Mouse (Mus musculus) ES-E14 (cell line): ENCODE measurements at regions not wholly inside any gene's neighbourhood (a gene's known extent, or its start where the extent isn't known, plus 50 kb on each side); places are given as distances from the start of the nearest gene placed in this dataset.

Experiments
- DNase-seq: peaks from one replicate; pipeline ENCODE4 v3.0.0-alpha.2; 2013; ENCODE audit warnings: low read depth, low spot score
- H3K27ac ChIP-seq: 2 replicates; pipeline ENCODE4 v1.5.1; 2012; ENCODE audit warnings: low read depth, mild to moderate bottlenecking, low read length, moderate library complexity, mixed read lengths; ENCODE audit not compliant: poor library complexity, insufficient read depth, severe bottlenecking
- H3K36me3 ChIP-seq: 2 replicates; pipeline ENCODE4 v1.6.1; 2012; ENCODE audit warnings: mild to moderate bottlenecking, low read length, moderate library complexity, mixed read lengths; ENCODE audit not compliant: control insufficient read depth, poor library complexity, insufficient read depth, severe bottlenecking
- H3K4me1 ChIP-seq, 2 experiments: fragments of 150-350 bp in 1 of 2; sonication (generic) in 1 of 2; 2 replicates each; pipeline ENCODE4 v1.6.1; 2012; ENCODE audit warnings: low read length in 2 of 2, mild to moderate bottlenecking in 1 of 2, mixed read lengths in 1 of 2; ENCODE audit not compliant: control insufficient read depth in 2 of 2, insufficient read depth in 2 of 2, poor library complexity in 1 of 2
- H3K4me3 ChIP-seq, 2 experiments: fragments of 150-350 bp in 1 of 2; sonication (generic) in 1 of 2; 2 replicates each; pipeline ENCODE4 v1.5.1; 2012; ENCODE audit warnings: low read length in 2 of 2, low read depth in 1 of 2, mild to moderate bottlenecking in 1 of 2, mixed read lengths in 1 of 2; ENCODE audit not compliant: insufficient read depth in 1 of 2, poor library complexity in 1 of 2, severe bottlenecking in 1 of 2
- H3K9ac ChIP-seq: 2 replicates; pipeline ENCODE4 v1.6.1; 2012; ENCODE audit warnings: low read depth, mild to moderate bottlenecking, low read length, mixed read lengths; ENCODE audit not compliant: poor library complexity, insufficient read depth, severe bottlenecking
- H3K9me3 ChIP-seq: fragments of 150-350 bp; sonication (generic); 2 replicates; pipeline ENCODE4 v1.6.1; 2012; ENCODE audit warnings: low read depth, mild to moderate bottlenecking, low read length; ENCODE audit not compliant: control insufficient read depth, insufficient read depth
- CHD2 ChIP-seq: IDR thresholded peaks from 2 replicates; pipeline ENCODE4 v1.6.1; 2014; ENCODE audit warnings: mild to moderate bottlenecking, low read depth, low read length, inconsistent platforms
- HCFC1 ChIP-seq: IDR thresholded peaks from 2 replicates; pipeline ENCODE4 v1.6.1; 2012; ENCODE audit warnings: low read length, inconsistent platforms, borderline replicate concordance; ENCODE audit not compliant: insufficient read depth
- MAFK ChIP-seq: IDR thresholded peaks from 2 replicates; pipeline ENCODE4 v1.6.1; 2014; ENCODE audit warnings: mild to moderate bottlenecking, low read depth, low read length, inconsistent platforms; ENCODE audit not compliant: insufficient read depth
- ZC3H11A ChIP-seq: IDR thresholded peaks from 2 replicates; pipeline ENCODE4 v1.6.1; 2012; ENCODE audit warnings: low read depth, mild to moderate bottlenecking, inconsistent platforms, low read length, borderline replicate concordance
- ZNF384 ChIP-seq: IDR thresholded peaks from 2 replicates; pipeline ENCODE4 v1.6.1; 2012; ENCODE audit warnings: low read depth, low read length, inconsistent platforms
- in situ Hi-C, 2 experiments: fragments of 600-800 bp; cut with MboI; formaldehyde crosslinking; loops; one replicate each; pipeline ENCODE4 v1.15.1; 2025; ENCODE audit warnings: low sequenced_read_pairs in 2 of 2, inconsistent platforms in 1 of 2; ENCODE audit not compliant: unreplicated experiment in 2 of 2

DNA sequence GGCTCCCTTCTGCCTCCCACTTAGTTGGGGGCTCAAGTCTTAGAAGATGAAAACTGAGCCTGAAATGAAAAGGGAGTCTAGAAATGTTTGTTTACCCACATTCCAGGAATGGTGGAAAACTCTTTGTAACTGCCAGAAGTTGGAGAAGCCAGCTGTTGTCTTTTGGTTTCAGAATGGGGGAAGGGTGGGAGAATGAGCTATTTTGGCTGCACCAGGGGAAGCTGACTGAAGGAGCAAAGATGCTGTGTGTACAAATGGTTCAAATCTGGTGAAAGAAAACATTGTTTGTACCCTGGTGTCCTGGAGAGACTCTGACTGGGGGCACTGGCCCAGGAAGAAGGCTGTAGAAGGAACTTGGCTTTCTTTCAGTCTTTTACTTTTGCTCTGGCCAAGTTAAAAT lies 291.1 kb downstream of the Vps13c start:
- no peaks in the 10 kb centered on the region for H3K9me3 ChIP-seq
- no peak for DNase-seq
- in situ Hi-C loops, result no loop called here
- H3K36me3 ChIP-seq, result no peaks in the 10 kb centered on the region
- no peak overlapping the region for H3K27ac ChIP-seq
- TF ChIP-seq MAFK (no peak), CHD2 (no peak), ZC3H11A (no peak)
- no peak overlapping the region for H3K9ac ChIP-seq
- no peak overlapping the region for H3K4me3 ChIP-seq
- H3K4me1 ChIP-seq, result no peaks in the 10 kb centered on the region

DNA sequence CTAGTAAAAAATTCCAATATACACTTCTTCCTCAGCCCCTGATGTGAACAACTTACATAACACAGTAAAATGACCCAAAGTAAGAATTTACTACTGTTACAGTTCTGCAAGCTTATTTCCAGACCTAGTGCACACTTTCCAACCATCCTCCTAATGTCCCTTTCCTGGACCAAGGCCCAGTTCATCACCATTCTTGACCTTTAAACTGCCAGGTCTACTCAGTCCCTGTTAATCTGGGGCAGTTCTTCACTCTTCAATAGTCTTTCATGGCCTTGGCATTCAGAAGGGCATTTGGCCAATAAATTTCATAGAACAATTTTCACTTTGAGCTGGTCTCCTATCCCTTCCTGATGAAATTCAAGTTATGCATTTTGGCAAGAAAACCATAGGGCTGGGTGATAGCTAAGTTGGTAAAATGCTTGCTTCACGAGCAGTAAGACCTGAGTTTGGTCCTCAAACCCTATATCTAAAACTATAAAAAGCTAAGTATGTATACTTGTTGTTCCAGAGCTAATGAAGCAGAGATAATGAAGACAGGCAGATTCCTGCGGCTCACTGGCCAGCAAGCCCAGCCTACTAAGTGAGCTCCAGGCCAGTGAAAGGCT lies 295.4 kb downstream of the Vps13c start:
- Histone ChIP-seq H3K9me3 (no peaks in the 10 kb centered on the region), H3K36me3 (no peaks in the 10 kb centered on the region), H3K9ac (no peak overlapping the region), H3K27ac (no peak overlapping the region), H3K4me1 (no peaks in the 10 kb centered on the region), H3K4me3 (no peak overlapping the region)
- TF ChIP-seq ZC3H11A (no peak), ZNF384 (no peak), CHD2 (no peak), MAFK (no peak), HCFC1 (no peak)
- DNase-seq, result no peak
- in situ Hi-C loops, result no loop called here

DNA sequence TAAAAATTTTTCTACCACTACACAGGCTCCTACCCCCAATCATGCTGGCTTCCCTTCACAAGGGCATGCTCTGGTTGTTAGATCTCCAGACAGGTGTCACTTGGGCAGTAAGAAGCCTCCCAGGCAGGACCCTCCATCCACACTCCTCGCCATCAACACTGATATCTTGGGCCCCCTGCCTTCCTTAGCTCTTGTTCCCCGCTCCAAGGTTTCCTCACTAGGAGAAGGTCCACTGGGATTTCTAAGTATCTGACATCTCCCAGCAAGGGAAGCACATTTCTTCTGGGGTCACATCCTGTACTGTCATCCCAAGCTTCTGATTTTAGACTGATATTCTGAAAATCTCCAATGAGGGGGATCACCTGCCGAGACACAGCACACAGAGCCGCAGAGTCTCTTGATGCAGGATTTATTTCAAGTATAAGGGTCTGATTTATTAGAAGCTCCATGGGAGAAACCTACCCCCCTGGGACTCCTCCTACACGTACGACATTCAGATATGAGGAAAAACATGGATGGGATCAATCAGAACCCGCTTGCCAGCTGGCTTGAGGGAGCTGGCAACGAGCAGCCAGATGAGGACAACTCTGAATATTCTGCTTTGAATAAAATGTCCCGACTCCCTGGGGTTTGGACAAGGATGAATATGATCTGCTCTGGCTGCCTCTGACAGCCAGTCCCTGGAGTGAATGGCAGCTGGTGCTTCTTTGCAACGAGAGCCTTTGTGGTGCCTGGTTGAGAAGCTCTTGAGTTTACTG lies 322.8 kb downstream of the Vps13c start:
- no peaks in the 10 kb centered on the region for H3K4me1 ChIP-seq
- H3K36me3 ChIP-seq, result no peaks in the 10 kb centered on the region
- no peak for TF ChIP-seq CHD2
- no peak for TF ChIP-seq MAFK
- no peak for TF ChIP-seq HCFC1
- TF ChIP-seq ZNF384, result no peak
- TF ChIP-seq ZC3H11A, result no peak
- no peak for DNase-seq
- no peak overlapping the region for H3K4me3 ChIP-seq
- H3K9me3 ChIP-seq, result no peaks in the 10 kb centered on the region
- in situ Hi-C loops, result no loop called here
- no peak overlapping the region for H3K9ac ChIP-seq
- no peak overlapping the region for H3K27ac ChIP-seq

DNA sequence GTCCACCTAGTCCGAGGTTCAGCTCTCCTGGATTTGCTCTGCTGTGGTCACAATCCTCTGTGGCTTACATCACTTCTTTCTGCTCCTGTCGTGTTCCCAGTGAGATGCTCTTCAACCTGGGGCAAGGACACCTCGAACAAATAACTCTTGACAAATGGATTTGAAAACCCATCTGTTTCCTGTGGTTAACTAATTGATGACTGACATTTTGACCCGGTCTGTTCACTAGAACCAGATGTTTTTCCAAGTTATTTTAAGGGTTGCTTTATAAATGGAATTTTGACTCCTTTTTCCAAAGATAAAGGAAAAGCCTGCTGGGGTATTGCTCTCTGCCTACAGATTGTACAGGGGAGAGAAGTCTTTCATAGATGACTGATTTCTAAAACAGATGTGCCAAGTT lies 326.4 kb downstream of the Vps13c start:
- DNase-seq, result no peak
- H3K27ac ChIP-seq, result no peak overlapping the region
- no peak overlapping the region for H3K9ac ChIP-seq
- H3K9me3 ChIP-seq, result no peaks in the 10 kb centered on the region
- in situ Hi-C loops, result no loop called here
- no peaks in the 10 kb centered on the region for H3K4me1 ChIP-seq
- no peak overlapping the region for H3K4me3 ChIP-seq
- TF ChIP-seq ZNF384 (no peak), MAFK (no peak), ZC3H11A (no peak), HCFC1 (no peak), CHD2 (no peak)
- H3K36me3 ChIP-seq, result no peaks in the 10 kb centered on the region
